Mouse (Mus musculus) frontal cortex, adult (tissue): ENCODE results near the gene Cpne5.
"Not testable (repeated sequence)": the region's sequence is repeated elsewhere in the genome, so short reads cannot be mapped to it uniquely, and the experiment has no call there.

Experiments used
- ATAC-seq: cut with Nextera tagmentation; 2 replicates; pipeline ENCODE4 v1.9.2; 2017; ENCODE audit warnings: mild to moderate bottlenecking, moderate library complexity, mixed read lengths; ENCODE audit not compliant: low TSS enrichment

Gene Cpne5

DNA sequence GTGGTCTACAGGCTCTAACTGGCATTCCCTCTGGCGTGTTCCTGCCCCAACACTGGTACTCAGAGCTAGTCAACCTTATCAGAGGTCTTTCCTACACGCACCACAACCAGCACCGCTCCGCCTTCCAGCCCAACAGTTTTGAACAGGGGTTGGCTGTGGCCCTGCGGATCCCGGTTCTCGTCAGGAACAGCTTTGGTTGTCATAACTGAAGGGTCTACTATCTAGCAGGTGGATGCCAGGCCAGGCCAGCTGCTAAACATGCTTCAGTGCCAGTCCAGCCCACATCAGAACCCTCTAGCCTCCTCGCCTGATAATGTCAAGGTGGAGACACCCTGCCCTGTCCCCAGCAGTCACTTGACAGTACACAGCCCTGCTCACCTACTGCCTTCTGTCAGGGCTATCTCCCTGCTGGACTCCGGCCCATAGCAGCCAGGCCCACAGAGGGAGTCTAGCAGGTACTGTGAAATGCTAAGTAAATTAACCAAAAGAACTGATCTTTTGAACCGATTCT lies 19.1 kb upstream of the Cpne5 start:
- no peak for ATAC-seq

DNA sequence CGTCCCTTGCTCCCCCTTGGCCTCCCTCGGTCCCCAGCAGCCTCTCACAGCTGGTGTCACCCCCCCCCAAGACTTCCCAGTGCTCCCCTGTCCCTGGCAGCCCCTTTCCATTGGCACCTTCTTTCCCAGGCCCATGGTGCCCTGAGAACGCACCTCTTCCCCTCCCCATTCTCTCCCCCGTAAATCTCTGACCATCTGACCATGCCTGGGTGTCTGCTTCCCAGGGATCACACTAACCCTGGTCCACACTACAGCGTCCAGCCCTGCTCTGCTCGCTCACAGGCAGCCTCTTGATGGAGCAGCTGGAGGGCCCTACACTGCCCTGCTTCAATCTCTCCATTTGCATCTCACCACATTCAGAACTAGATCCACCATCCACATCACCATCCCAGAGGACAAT lies 18.5 kb upstream of the Cpne5 start:
- no peak for ATAC-seq

DNA sequence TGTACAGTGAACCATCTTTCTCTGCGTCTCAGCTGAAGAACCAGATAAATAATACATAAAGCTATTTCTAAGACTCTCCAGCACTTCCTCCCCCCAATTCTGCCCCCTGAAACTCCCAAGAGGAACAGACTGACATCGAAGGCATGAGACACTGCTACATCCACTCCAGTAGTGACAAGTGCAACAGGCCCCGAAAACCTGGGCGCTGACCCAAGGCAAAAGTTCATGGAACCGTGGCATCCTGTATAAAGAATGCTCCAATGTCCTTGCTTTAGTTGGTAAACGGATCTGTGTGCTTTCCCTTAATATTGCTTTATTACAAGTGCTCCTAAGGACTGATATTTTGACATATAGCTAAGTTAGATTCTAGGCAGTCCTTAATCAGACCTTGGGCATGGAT lies 16.8 kb upstream of the Cpne5 start:
- ATAC-seq, result not testable (repeated sequence)

DNA sequence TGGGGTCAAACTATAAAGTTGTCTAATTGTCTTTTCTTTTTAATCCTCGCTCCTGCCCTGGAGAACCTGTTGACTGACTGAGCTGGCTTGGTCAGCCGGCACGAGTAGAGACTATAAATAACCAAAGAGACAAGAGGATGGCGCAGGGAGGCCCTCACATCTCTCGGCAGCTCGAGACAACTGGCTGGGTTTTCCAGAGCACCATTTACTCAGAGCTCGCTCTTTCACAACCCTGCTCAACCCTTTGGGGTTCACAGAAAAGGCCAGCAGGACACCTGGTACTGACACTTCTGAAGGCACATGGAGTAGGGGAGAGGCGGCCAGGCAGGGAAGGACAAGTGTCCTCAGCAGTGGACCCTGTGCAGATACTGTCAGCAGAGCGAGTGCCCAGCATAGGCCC lies 15.7 kb upstream of the Cpne5 start:
- ATAC-seq, result no peak

- ATAC-seq, result no peak
Measured at GRCm38 (mm10) chr17:29253236-29253635, 15.3 kb upstream of the Cpne5 start.

GRCm38 (mm10) chr17:29251608-29252390 lies 13.8 kb upstream of the Cpne5 start:
- ATAC-seq, result no peak

- not testable (repeated sequence) for ATAC-seq
Measured at GRCm38 (mm10) chr17:29251006-29251405, 13.0 kb upstream of the Cpne5 start.

- ATAC-seq, result no peak
Measured at GRCm38 (mm10) chr17:29249512-29249911, 11.5 kb upstream of the Cpne5 start.

DNA sequence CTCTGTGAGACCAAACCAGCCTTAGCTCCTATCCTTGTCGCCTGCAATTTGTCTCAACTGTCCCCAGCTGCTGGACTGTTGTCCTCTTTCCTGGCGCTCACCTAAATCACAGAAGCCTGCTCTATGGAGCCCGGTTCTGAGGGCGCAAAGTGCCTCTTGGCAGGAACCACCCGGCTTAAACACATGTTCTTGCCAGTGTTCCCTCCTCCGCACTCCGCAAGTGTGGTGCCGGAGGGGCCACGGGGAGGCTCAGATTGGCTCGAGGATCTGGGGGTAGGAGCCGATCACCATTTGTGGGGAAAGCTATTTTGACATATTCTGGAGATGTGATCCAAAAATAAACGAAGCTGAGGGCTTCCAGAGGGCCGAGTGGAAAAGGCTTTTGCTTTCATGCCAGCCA lies 9.9 kb upstream of the Cpne5 start:
- peak; percentile 60 for ATAC-seq

DNA sequence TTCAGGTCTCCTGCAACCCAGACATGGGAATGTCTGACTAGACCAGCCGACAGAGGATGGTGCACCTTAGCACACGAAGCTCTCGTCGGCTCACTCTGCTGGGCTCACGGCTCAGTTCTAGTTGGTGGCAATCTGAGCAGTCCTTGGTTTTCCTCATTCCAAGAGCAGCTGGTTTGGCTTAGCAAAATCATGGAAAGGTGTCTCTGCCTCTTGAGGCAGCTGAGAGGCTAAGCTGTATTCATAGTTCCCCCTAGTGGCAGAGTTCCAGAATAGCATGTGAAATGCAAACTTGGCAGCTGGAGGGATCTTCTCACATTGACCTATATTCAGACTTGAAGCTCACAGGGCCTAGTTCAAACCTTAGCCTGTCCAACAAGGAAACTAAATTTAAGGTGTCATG lies 8.6 kb upstream of the Cpne5 start:
- peak; percentile 78 for ATAC-seq

GRCm38 (mm10) chr17:29245725-29246124 lies 7.8 kb upstream of the Cpne5 start:
- no peak for ATAC-seq

- ATAC-seq, result no peak
Measured at GRCm38 (mm10) chr17:29244912-29245311, 6.9 kb upstream of the Cpne5 start.

- peak; percentile 29; the same call in 1 of the 2 replicates for ATAC-seq
Measured at GRCm38 (mm10) chr17:29238421-29238945, 516 bp upstream of the Cpne5 start.

DNA sequence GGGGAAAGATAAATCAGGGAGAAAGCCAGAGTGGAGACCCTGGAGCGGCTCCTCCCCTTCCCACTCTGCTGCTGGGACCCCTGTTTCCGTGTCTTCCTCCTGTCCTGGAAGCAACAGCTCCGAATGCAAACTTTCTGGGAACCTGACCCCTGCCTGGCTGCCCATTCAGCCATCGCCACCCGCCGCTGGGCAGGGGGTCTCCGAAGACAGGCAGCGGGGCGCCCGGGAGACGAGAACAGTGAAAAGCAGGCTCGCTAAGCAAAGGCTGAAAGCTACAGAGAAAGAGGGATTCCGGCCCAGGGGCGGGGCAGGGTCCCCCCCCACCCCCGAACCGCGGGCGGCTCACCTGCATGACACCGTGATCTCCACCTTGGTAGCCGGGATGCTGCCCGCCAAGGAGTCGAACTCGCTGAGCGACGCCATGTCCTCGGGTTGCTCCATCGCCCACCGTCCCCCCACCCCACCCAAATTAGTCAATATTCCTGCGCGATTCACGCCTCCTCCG lies 648 bp downstream of the Cpne5 start:
- no peak for ATAC-seq

- ATAC-seq, result peak; percentile 31; the same call in 1 of the 2 replicates
Measured at GRCm38 (mm10) chr17:29236111-29236510, 1.9 kb downstream of the Cpne5 start.

- ATAC-seq, result no peak
Measured at GRCm38 (mm10) chr17:29231109-29231508, 6.9 kb downstream of the Cpne5 start.

DNA sequence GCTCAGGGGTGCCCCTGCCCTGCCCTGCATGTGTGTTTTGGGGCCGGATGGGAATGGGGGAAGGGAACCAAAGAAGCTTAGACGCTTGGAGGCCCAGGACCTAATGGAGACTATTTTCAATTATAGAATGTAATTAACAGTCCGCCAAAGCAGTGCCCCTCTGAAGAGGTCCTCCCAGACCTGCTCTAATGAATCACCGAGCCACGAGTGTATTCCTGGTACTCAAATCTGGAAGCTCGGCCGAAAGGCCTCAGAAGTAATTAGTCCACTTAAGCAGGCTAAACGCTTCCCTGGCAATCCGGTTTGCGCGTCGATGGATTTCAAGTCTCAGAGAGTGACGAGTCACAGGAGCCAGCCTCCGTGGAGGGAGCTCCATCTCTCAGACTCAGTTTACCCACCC lies 17.3 kb downstream of the Cpne5 start:
- ATAC-seq, result no peak

DNA sequence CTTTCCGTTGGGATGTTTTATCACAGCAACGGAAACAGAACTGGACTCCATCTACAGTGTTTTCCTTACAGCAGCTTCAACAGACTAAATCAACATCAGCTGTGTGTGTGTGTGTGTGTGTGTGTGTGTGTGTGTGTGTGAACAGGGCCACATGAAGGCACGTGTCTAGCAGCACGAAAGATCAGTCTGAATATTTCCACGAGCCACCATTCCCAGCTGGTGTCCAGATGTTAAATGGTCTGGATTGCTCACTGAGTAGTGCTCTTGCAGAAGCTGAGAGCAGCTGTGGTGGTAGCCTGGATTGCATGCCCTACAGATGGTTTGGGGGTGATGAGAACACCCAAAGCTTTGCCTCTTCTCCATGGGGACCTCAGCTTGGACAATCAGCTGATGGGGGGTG lies 19.9 kb downstream of the Cpne5 start:
- ATAC-seq, result no peak

GRCm38 (mm10) chr17:29216078-29216477 lies 21.9 kb downstream of the Cpne5 start:
- ATAC-seq, result no peak

- ATAC-seq, result no peak
Measured at GRCm38 (mm10) chr17:29214655-29215054, 23.3 kb downstream of the Cpne5 start.

DNA sequence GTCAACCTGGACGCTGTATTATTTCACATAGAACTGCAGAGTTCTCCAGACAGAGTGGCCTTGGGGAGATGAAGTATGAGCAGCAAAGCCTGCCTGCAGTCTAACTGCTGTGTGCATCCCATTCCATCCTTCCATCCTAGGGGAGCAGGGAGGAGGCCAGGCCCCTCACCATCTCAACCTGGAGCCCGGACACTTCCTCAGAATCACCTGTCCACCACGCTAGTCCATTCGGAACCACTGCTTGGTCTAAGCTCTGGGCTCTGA lies 23.8 kb downstream of the Cpne5 start:
- no peak for ATAC-seq

- no peak for ATAC-seq
Measured at GRCm38 (mm10) chr17:29213381-29214192, 24.4 kb downstream of the Cpne5 start.

DNA sequence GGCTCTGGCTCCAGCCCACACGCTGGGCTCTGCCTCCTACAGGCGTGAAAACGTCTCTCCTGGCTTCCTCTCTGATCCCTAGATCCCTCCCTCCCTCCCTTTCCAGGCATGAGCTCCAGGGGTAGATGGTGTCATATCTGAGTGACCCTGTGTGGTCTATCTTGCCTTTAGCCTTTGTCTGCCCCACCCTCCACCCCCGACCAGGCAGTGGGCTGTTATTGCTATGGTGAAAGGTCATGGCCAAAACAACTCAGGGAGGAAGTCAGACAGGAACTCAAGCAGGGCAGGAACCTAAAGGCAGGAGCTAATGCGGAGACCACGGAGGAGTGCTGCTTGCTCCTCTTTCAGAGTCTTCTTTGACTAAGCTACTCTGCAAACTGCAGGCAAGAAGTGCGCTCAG lies 26.1 kb downstream of the Cpne5 start:
- no peak for ATAC-seq
